Mouse (Mus musculus): Measurements from ENCODE around the gene Large1. TPM values are rescaled to one million over a fixed set of nuclear protein-coding genes. Genes with fewer than 3 reads are reported as not detected.
"Not testable (repeated sequence)": the region's sequence is repeated elsewhere in the genome, so short reads cannot be mapped to it uniquely, and the experiment has no call there.

Large1 gene
- polyA plus RNA-seq, 1 experiment from 2014 or later: 5.8 TPM

GRCm38 (mm10) chr8:73328056-73328455 is 25.3 kb downstream of the Large1 start:
- H3K36me3 ChIP-seq: no peaks in the 10 kb centered on the region
- H3K27me3 ChIP-seq: no peaks in the 10 kb centered on the region
- H3K9ac ChIP-seq: no peak overlapping the region
- H3K4me1 ChIP-seq: no peaks in the 10 kb centered on the region
- H3K9me3 ChIP-seq: no peaks in the 10 kb centered on the region
- 83% methylated on average over 3 of the region's 3 CpGs for WGBS
- no peak overlapping the region for H3K27ac ChIP-seq
- H3K4me2 ChIP-seq: no peak overlapping the region
- no peak for ATAC-seq (ENCODE audit: borderline replicate concordance, extremely low read depth, low FRiP score, low TSS enrichment)
- no peak overlapping the region for H3K4me3 ChIP-seq

GRCm38 (mm10) chr8:73324667-73325066 is 28.7 kb downstream of the Large1 start:
- no peak for ATAC-seq (ENCODE audit: borderline replicate concordance, extremely low read depth, low FRiP score, low TSS enrichment)
- 70% methylated on average over 4 of the region's 4 CpGs for WGBS
- Histone ChIP-seq H3K4me1 (no peaks in the 10 kb centered on the region), H3K9me3 (no peaks in the 10 kb centered on the region), H3K4me3 (no peak overlapping the region), H3K9ac (no peak overlapping the region), H3K27ac (no peak overlapping the region), H3K36me3 (no peaks in the 10 kb centered on the region), H3K4me2 (no peak overlapping the region), H3K27me3 (no peaks in the 10 kb centered on the region)

GRCm38 (mm10) chr8:73323591-73323990 is 29.7 kb downstream of the Large1 start:
- ATAC-seq (ENCODE audit: borderline replicate concordance, extremely low read depth, low FRiP score, low TSS enrichment): no peak
- Histone ChIP-seq H3K4me3 (no peak overlapping the region), H3K4me2 (no peak overlapping the region), H3K4me1 (no peaks in the 10 kb centered on the region), H3K36me3 (no peaks in the 10 kb centered on the region), H3K9me3 (no peaks in the 10 kb centered on the region), H3K27ac (no peak overlapping the region), H3K27me3 (no peaks in the 10 kb centered on the region), H3K9ac (no peak overlapping the region)
- WGBS: 88% methylated on average over 1 of the region's 1 CpGs

- not testable (repeated sequence) for H3K9me3 ChIP-seq, H3K27ac ChIP-seq, H3K4me2 ChIP-seq, H3K4me3 ChIP-seq, H3K4me1 ChIP-seq, H3K36me3 ChIP-seq, H3K27me3 ChIP-seq, H3K9ac ChIP-seq
- peak; percentile 84; the same call in 1 of the 2 replicates for ATAC-seq (ENCODE audit: borderline replicate concordance, extremely low read depth, low FRiP score, low TSS enrichment)
- whole genome bisulfite sequencing: 80% methylated on average over 1 of the region's 3 CpGs
Observed at GRCm38 (mm10) chr8:73319500-73319899, 33.8 kb downstream of the Large1 start.

GRCm38 (mm10) chr8:73313911-73314310 is 39.4 kb downstream of the Large1 start:
- Histone ChIP-seq H3K36me3 (no peaks in the 10 kb centered on the region), H3K9me3 (no peaks in the 10 kb centered on the region), H3K9ac (no peak overlapping the region), H3K27me3 (no peaks in the 10 kb centered on the region), H3K27ac (no peak overlapping the region), H3K4me2 (no peak overlapping the region), H3K4me3 (no peak overlapping the region), H3K4me1 (peaks cover 5% of the 10 kb centered on the region; the same call in 1 of the 2 replicates)
- 86% methylated on average over 2 of the region's 2 CpGs for WGBS
- no peak for ATAC-seq (ENCODE audit: borderline replicate concordance, extremely low read depth, low FRiP score, low TSS enrichment)

GRCm38 (mm10) chr8:73312714-73313607 is 40.4 kb downstream of the Large1 start:
- 56% methylated on average over 8 of the region's 8 CpGs for WGBS
- Histone ChIP-seq H3K27ac (no peak overlapping the region), H3K36me3 (no peaks in the 10 kb centered on the region), H3K27me3 (no peaks in the 10 kb centered on the region), H3K9ac (no peak overlapping the region), H3K9me3 (no peaks in the 10 kb centered on the region), H3K4me3 (no peak overlapping the region), H3K4me2 (no peak overlapping the region), H3K4me1 (peaks cover 5% of the 10 kb centered on the region; the same call in 1 of the 2 replicates)
- no peak for ATAC-seq (ENCODE audit: borderline replicate concordance, extremely low read depth, low FRiP score, low TSS enrichment)

GRCm38 (mm10) chr8:73310471-73310870 is 42.9 kb downstream of the Large1 start:
- no peak for ATAC-seq (ENCODE audit: borderline replicate concordance, extremely low read depth, low FRiP score, low TSS enrichment)

GRCm38 (mm10) chr8:73310036-73310435 is 43.3 kb downstream of the Large1 start:
- Histone ChIP-seq H3K36me3 (no peaks in the 10 kb centered on the region), H3K4me3 (no peak overlapping the region), H3K4me1 (peaks cover 5% of the 10 kb centered on the region; the same call in 1 of the 2 replicates), H3K4me2 (no peak overlapping the region), H3K27me3 (no peaks in the 10 kb centered on the region), H3K9me3 (no peaks in the 10 kb centered on the region), H3K9ac (no peak overlapping the region), H3K27ac (no peak overlapping the region)
- no peak for ATAC-seq (ENCODE audit: borderline replicate concordance, extremely low read depth, low FRiP score, low TSS enrichment)

More at GRCm38 (mm10) chr8:73310471-73310870, 42.9 kb downstream of the Large1 start:
- no peaks in the 10 kb centered on the region for H3K27me3 ChIP-seq
- no peak overlapping the region for H3K4me2 ChIP-seq
- 78% methylated on average over 1 of the region's 1 CpGs for WGBS
- no peak overlapping the region for H3K27ac ChIP-seq
- H3K9ac ChIP-seq: no peak overlapping the region
- no peaks in the 10 kb centered on the region for H3K9me3 ChIP-seq
- peaks cover 5% of the 10 kb centered on the region; the same call in 1 of the 2 replicates for H3K4me1 ChIP-seq
- H3K4me3 ChIP-seq: no peak overlapping the region
- H3K36me3 ChIP-seq: no peaks in the 10 kb centered on the region

GRCm38 (mm10) chr8:73303907-73304306 is 49.4 kb downstream of the Large1 start:
- Histone ChIP-seq H3K4me2 (no peak overlapping the region), H3K27ac (no peak overlapping the region), H3K4me3 (no peak overlapping the region), H3K27me3 (no peaks in the 10 kb centered on the region), H3K36me3 (no peaks in the 10 kb centered on the region), H3K9me3 (no peaks in the 10 kb centered on the region), H3K4me1 (no peaks in the 10 kb centered on the region), H3K9ac (no peak overlapping the region)
- no peak for ATAC-seq (ENCODE audit: borderline replicate concordance, extremely low read depth, low FRiP score, low TSS enrichment)
- WGBS: 68% methylated on average over 4 of the region's 4 CpGs

- WGBS: 77% methylated on average over 3 of the region's 3 CpGs
- no peaks in the 10 kb centered on the region for H3K36me3 ChIP-seq
- H3K4me2 ChIP-seq: no peak overlapping the region
- H3K27me3 ChIP-seq: no peaks in the 10 kb centered on the region
- H3K27ac ChIP-seq: no peak overlapping the region
- no peak for ATAC-seq (ENCODE audit: borderline replicate concordance, extremely low read depth, low FRiP score, low TSS enrichment)
- no peaks in the 10 kb centered on the region for H3K9me3 ChIP-seq
- no peak overlapping the region for H3K4me3 ChIP-seq
- H3K9ac ChIP-seq: no peak overlapping the region
- H3K4me1 ChIP-seq: no peaks in the 10 kb centered on the region
Observed at GRCm38 (mm10) chr8:73302947-73303346, 50.4 kb downstream of the Large1 start.

- Histone ChIP-seq H3K36me3 (no peaks in the 10 kb centered on the region), H3K27ac (no peak overlapping the region), H3K4me1 (no peaks in the 10 kb centered on the region), H3K27me3 (no peaks in the 10 kb centered on the region), H3K4me3 (no peak overlapping the region), H3K4me2 (no peak overlapping the region), H3K9me3 (no peaks in the 10 kb centered on the region), H3K9ac (no peak overlapping the region)
- ATAC-seq (ENCODE audit: borderline replicate concordance, extremely low read depth, low FRiP score, low TSS enrichment): no peak
Observed at GRCm38 (mm10) chr8:73295531-73295930, 57.8 kb downstream of the Large1 start.

- H3K4me2 ChIP-seq: no peak overlapping the region
- no peak for ATAC-seq (ENCODE audit: borderline replicate concordance, extremely low read depth, low FRiP score, low TSS enrichment)
- no peaks in the 10 kb centered on the region for H3K36me3 ChIP-seq
- no peak overlapping the region for H3K9ac ChIP-seq
- no peaks in the 10 kb centered on the region for H3K4me1 ChIP-seq
- H3K9me3 ChIP-seq: no peaks in the 10 kb centered on the region
- H3K27ac ChIP-seq: no peak overlapping the region
- WGBS: 69% methylated on average over 2 of the region's 2 CpGs
- H3K27me3 ChIP-seq: no peaks in the 10 kb centered on the region
- no peak overlapping the region for H3K4me3 ChIP-seq
Observed at GRCm38 (mm10) chr8:73293655-73294054, 59.7 kb downstream of the Large1 start.
